Mouse (Mus musculus): ENCODE data around the gene Grip1. TPM values are rescaled to one million over a fixed set of nuclear protein-coding genes. Genes with fewer than 3 reads are reported as not detected.

Grip1 gene
- polyA plus RNA-seq, 1 experiment from 2014 or later: 2.3 TPM

GRCm38 (mm10) chr10:119691358-119692083, 237.9 kb downstream of the Grip1 start:
- Histone ChIP-seq H3K4me2 (peak overlapping the region; percentile 67), H3K36me3 (no peaks in the 10 kb centered on the region), H3K27ac (no peak overlapping the region), H3K9ac (no peak overlapping the region), H3K9me3 (no peaks in the 10 kb centered on the region), H3K27me3 (replicated peaks) (0 out of 2 replicates have a peak, but pooled peaks cover 4% of the 10 kb centered on the region), H3K4me3 (replicated peaks) (peak overlapping the region; percentile 29), H3K4me1 (peaks cover 12% of the 10 kb centered on the region; the same call in 1 of the 2 replicates)
- ATAC-seq (ENCODE audit: insufficient read depth, low FRiP score, low read depth): peak; percentile 43; the same call in 1 of the 2 replicates
- WGBS: 4% methylated on average over 16 of the region's 16 CpGs

GRCm38 (mm10) chr10:119692284-119692890, 238.8 kb downstream of the Grip1 start:
- 3% methylated on average over 26 of the region's 26 CpGs for whole genome bisulfite sequencing
- peak overlapping the region; percentile 29 for H3K4me3 ChIP-seq (replicated peaks)
- H3K4me2 ChIP-seq: peak overlapping the region; percentile 67
- H3K4me1 ChIP-seq: peaks cover 12% of the 10 kb centered on the region; the same call in 1 of the 2 replicates
- H3K27ac ChIP-seq: no peak overlapping the region
- H3K27me3 ChIP-seq (replicated peaks): 0 out of 2 replicates have a peak, but pooled peaks cover 4% of the 10 kb centered on the region
- ATAC-seq (ENCODE audit: insufficient read depth, low FRiP score, low read depth): no peak
- no peaks in the 10 kb centered on the region for H3K36me3 ChIP-seq
- no peaks in the 10 kb centered on the region for H3K9me3 ChIP-seq
- no peak overlapping the region for H3K9ac ChIP-seq

- no peaks in the 10 kb centered on the region for H3K36me3 ChIP-seq
- no peak overlapping the region for H3K4me3 ChIP-seq (replicated peaks)
- peaks cover 12% of the 10 kb centered on the region; the same call in 1 of the 2 replicates for H3K4me1 ChIP-seq
- no peaks in the 10 kb centered on the region for H3K9me3 ChIP-seq
- H3K27ac ChIP-seq: no peak overlapping the region
- 0 out of 2 replicates have a peak, but pooled peaks cover 4% of the 10 kb centered on the region for H3K27me3 ChIP-seq (replicated peaks)
- no peak for ATAC-seq (ENCODE audit: insufficient read depth, low FRiP score, low read depth)
- H3K4me2 ChIP-seq: no peak overlapping the region
- WGBS: 63% methylated on average over 5 of the region's 5 CpGs
- H3K9ac ChIP-seq: no peak overlapping the region
These were observed 239.8 kb downstream of the Grip1 start for GRCm38 (mm10) chr10:119693400-119693799.

GRCm38 (mm10) chr10:119697257-119697798, 243.7 kb downstream of the Grip1 start:
- WGBS: 54% methylated on average over 9 of the region's 9 CpGs
- Histone ChIP-seq H3K36me3 (no peaks in the 10 kb centered on the region), H3K9ac (no peak overlapping the region), H3K27me3 (replicated peaks) (no peaks in the 10 kb centered on the region), H3K4me2 (no peak overlapping the region), H3K4me1 (peaks cover 3% of the 10 kb centered on the region; the same call in 1 of the 2 replicates), H3K4me3 (replicated peaks) (no peak overlapping the region), H3K9me3 (no peaks in the 10 kb centered on the region), H3K27ac (no peak overlapping the region)
- no peak for ATAC-seq (ENCODE audit: insufficient read depth, low FRiP score, low read depth)

- H3K9me3 ChIP-seq: no peaks in the 10 kb centered on the region
- H3K27me3 ChIP-seq (replicated peaks): no peaks in the 10 kb centered on the region
- H3K27ac ChIP-seq: no peak overlapping the region
- no peak overlapping the region for H3K4me2 ChIP-seq
- no peaks in the 10 kb centered on the region for H3K36me3 ChIP-seq
- no peak for ATAC-seq (ENCODE audit: insufficient read depth, low FRiP score, low read depth)
- H3K4me3 ChIP-seq (replicated peaks): no peak overlapping the region
- H3K9ac ChIP-seq: no peak overlapping the region
- WGBS: 46% methylated on average over 4 of the region's 4 CpGs
- H3K4me1 ChIP-seq: no peaks in the 10 kb centered on the region
These were observed 251.7 kb downstream of the Grip1 start for GRCm38 (mm10) chr10:119705348-119705747.

- Histone ChIP-seq H3K27ac (no peak overlapping the region), H3K4me2 (no peak overlapping the region), H3K36me3 (no peaks in the 10 kb centered on the region), H3K4me3 (replicated peaks) (no peak overlapping the region), H3K27me3 (replicated peaks) (no peaks in the 10 kb centered on the region), H3K9ac (no peak overlapping the region), H3K4me1 (no peaks in the 10 kb centered on the region), H3K9me3 (no peaks in the 10 kb centered on the region)
- WGBS: 80% methylated on average over 4 of the region's 4 CpGs
- no peak for ATAC-seq (ENCODE audit: insufficient read depth, low FRiP score, low read depth)
These were observed 252.7 kb downstream of the Grip1 start for GRCm38 (mm10) chr10:119706281-119706680.

GRCm38 (mm10) chr10:119706983-119707382, 253.4 kb downstream of the Grip1 start:
- H3K4me1 ChIP-seq: no peaks in the 10 kb centered on the region
- ATAC-seq (ENCODE audit: insufficient read depth, low FRiP score, low read depth): no peak
- H3K27me3 ChIP-seq (replicated peaks): no peaks in the 10 kb centered on the region
- no peaks in the 10 kb centered on the region for H3K9me3 ChIP-seq
- WGBS: 88% methylated on average over 10 of the region's 10 CpGs
- H3K9ac ChIP-seq: no peak overlapping the region
- no peak overlapping the region for H3K4me2 ChIP-seq
- H3K4me3 ChIP-seq (replicated peaks): no peak overlapping the region
- no peaks in the 10 kb centered on the region for H3K36me3 ChIP-seq
- no peak overlapping the region for H3K27ac ChIP-seq

GRCm38 (mm10) chr10:119721887-119722286, 268.3 kb downstream of the Grip1 start:
- Histone ChIP-seq H3K36me3 (no peaks in the 10 kb centered on the region), H3K9me3 (no peaks in the 10 kb centered on the region), H3K4me3 (replicated peaks) (no peak overlapping the region), H3K4me1 (no peaks in the 10 kb centered on the region), H3K27me3 (replicated peaks) (no peaks in the 10 kb centered on the region), H3K4me2 (no peak overlapping the region), H3K27ac (no peak overlapping the region), H3K9ac (no peak overlapping the region)
- WGBS: 56% methylated on average over 3 of the region's 3 CpGs
- ATAC-seq (ENCODE audit: insufficient read depth, low FRiP score, low read depth): no peak; the same call in 1 of the 2 replicates

- ATAC-seq (ENCODE audit: insufficient read depth, low FRiP score, low read depth): no peak
- Histone ChIP-seq H3K36me3 (no peaks in the 10 kb centered on the region), H3K9me3 (no peaks in the 10 kb centered on the region), H3K27me3 (replicated peaks) (no peaks in the 10 kb centered on the region), H3K4me3 (replicated peaks) (no peak overlapping the region), H3K27ac (no peak overlapping the region), H3K4me2 (no peak overlapping the region), H3K9ac (no peak overlapping the region), H3K4me1 (no peaks in the 10 kb centered on the region)
- 33% methylated on average over 2 of the region's 2 CpGs for WGBS
These were observed 268.8 kb downstream of the Grip1 start for GRCm38 (mm10) chr10:119722471-119722870.

- H3K27me3 ChIP-seq (replicated peaks): no peaks in the 10 kb centered on the region
- ATAC-seq (ENCODE audit: insufficient read depth, low FRiP score, low read depth): no peak
- WGBS: 64% methylated on average over 9 of the region's 9 CpGs
- no peak overlapping the region for H3K9ac ChIP-seq
- H3K36me3 ChIP-seq: no peaks in the 10 kb centered on the region
- no peak overlapping the region for H3K4me3 ChIP-seq (replicated peaks)
- H3K4me2 ChIP-seq: no peak overlapping the region
- H3K4me1 ChIP-seq: no peaks in the 10 kb centered on the region
- no peaks in the 10 kb centered on the region for H3K9me3 ChIP-seq
- no peak overlapping the region for H3K27ac ChIP-seq
These were observed 270.0 kb downstream of the Grip1 start for GRCm38 (mm10) chr10:119723671-119724070.

GRCm38 (mm10) chr10:119725363-119725762, 271.7 kb downstream of the Grip1 start:
- Histone ChIP-seq H3K4me2 (no peak overlapping the region), H3K36me3 (no peaks in the 10 kb centered on the region), H3K27me3 (replicated peaks) (no peaks in the 10 kb centered on the region), H3K9ac (no peak overlapping the region), H3K27ac (no peak overlapping the region), H3K4me3 (replicated peaks) (no peak overlapping the region), H3K9me3 (no peaks in the 10 kb centered on the region), H3K4me1 (no peaks in the 10 kb centered on the region)
- no peak for ATAC-seq (ENCODE audit: insufficient read depth, low FRiP score, low read depth)
- 64% methylated on average over 5 of the region's 5 CpGs for WGBS

GRCm38 (mm10) chr10:119725966-119726365, 272.3 kb downstream of the Grip1 start:
- Histone ChIP-seq H3K27ac (no peak overlapping the region), H3K9me3 (no peaks in the 10 kb centered on the region), H3K27me3 (replicated peaks) (no peaks in the 10 kb centered on the region), H3K9ac (no peak overlapping the region), H3K4me3 (replicated peaks) (no peak overlapping the region), H3K36me3 (no peaks in the 10 kb centered on the region), H3K4me2 (no peak overlapping the region), H3K4me1 (no peaks in the 10 kb centered on the region)
- ATAC-seq (ENCODE audit: insufficient read depth, low FRiP score, low read depth): no peak
- WGBS: 73% methylated on average over 7 of the region's 7 CpGs

Data from stomach, embryonic 15.5 days (tissue).